Mouse (Mus musculus) heart, embryonic 16.5 days (tissue): ENCODE results near the gene Fes. TPM values are rescaled to one million over a fixed set of nuclear protein-coding genes. Genes with fewer than 3 reads are reported as not detected.

Source experiments
- ATAC-seq: fragments of 200-750 bp; cut with Nextera tagmentation; replicated peaks from 2 replicates; pipeline ENCODE4 v1.8.0; 2017; ENCODE audit warnings: moderate number of reproducible peaks; ENCODE audit not compliant: insufficient read depth, low FRiP score; ENCODE audit errors: extremely low read depth
- H3K27ac ChIP-seq: fragments of 300-500 bp; sonication (generic); 2 replicates; pipeline ENCODE4 v1.5.1; 2014; ENCODE audit warnings: mild to moderate bottlenecking, low read length, control low read depth, moderate library complexity
- H3K27me3 ChIP-seq: fragments of 300-500 bp; sonication (generic); 2 replicates; pipeline ENCODE4 v1.6.1; 2014; ENCODE audit warnings: low read length, mixed read lengths; ENCODE audit not compliant: control insufficient read depth, insufficient read depth
- H3K36me3 ChIP-seq: fragments of 300-500 bp; sonication (generic); 2 replicates; pipeline ENCODE4 v1.6.1; 2014; ENCODE audit not compliant: control insufficient read depth, insufficient read depth
- H3K4me1 ChIP-seq: fragments of 300-500 bp; sonication (generic); 2 replicates; pipeline ENCODE4 v1.6.1; 2014; ENCODE audit warnings: low read length, mixed read lengths; ENCODE audit not compliant: control insufficient read depth, insufficient read depth
- H3K4me2 ChIP-seq: fragments of 300-500 bp; sonication (generic); 2 replicates; pipeline ENCODE4 v1.6.1; 2014; ENCODE audit warnings: low read depth, mild to moderate bottlenecking, control low read depth, low read length
- H3K4me3 ChIP-seq: fragments of 300-500 bp; sonication (generic); 2 replicates; pipeline ENCODE4 v1.5.1; 2014; ENCODE audit warnings: mild to moderate bottlenecking, control low read depth, low read length
- H3K9ac ChIP-seq: fragments of 300-500 bp; sonication (generic); 2 replicates; pipeline ENCODE4 v1.6.1; 2014; ENCODE audit warnings: low read length, control low read depth
- H3K9me3 ChIP-seq: fragments of 300-500 bp; sonication (generic); replicated peaks from 2 replicates; pipeline ENCODE4 v1.6.1; 2016; ENCODE audit warnings: low read length; ENCODE audit not compliant: control insufficient read depth
- WGBS: fragments of 180-500 bp; shearing (Covaris S2); extraction: QIAGEN DNeasy Blood & Tissue Kit; methylation state at CpG from one replicate; pipeline ENCODE4 v1.1.7; 2014; 5-methylcytosine and 5-hydroxymethylcytosine counted together
- polyA plus RNA-seq: library from polyadenylated mRNA; unstranded; fragments of >200 nt; fragmentation: Nextera tagmentation; extraction: Ambion mirVana; gene quantifications from 2 replicates; pipeline ENCODE4 v1.2.1, GENCODE M21; 2015

Fes gene
- polyA plus RNA-seq, 1 experiment from 2014 or later: 14.1 TPM

DNA sequence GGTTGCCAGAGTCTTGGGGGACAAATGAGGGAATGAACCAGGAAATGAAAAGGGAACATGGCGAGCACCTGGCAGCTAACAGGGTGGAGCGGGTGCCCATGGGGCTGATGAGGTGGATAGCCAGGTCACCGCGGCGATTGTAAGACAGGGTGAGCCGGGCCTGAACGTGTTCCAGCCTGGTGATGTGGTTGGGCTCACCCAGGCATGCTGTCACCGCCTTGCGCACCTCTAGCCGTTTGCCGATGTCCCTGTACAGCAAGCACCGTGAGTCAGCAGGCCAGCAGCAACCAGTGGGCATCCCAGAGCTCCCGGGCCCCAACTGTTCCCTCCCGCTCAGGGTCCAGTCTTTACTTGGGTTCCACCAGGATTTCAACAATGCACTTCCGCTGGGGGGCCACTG, 4.4 kb upstream of the Fes start:
- Histone ChIP-seq H3K9me3 (no peaks in the 10 kb centered on the region), H3K4me3 (no peak overlapping the region), H3K27me3 (no peaks in the 10 kb centered on the region), H3K4me2 (no peak overlapping the region), H3K36me3 (peaks cover 61% of the 10 kb centered on the region), H3K9ac (no peak overlapping the region), H3K4me1 (peaks cover 3% of the 10 kb centered on the region; the same call in 1 of the 2 replicates), H3K27ac (no peak overlapping the region)
- ATAC-seq: no peak
- WGBS: 87% methylated on average over 15 of the region's 15 CpGs

- peak overlapping the region; percentile 84 for H3K27ac ChIP-seq
- 34% methylated on average over 17 of the region's 17 CpGs for WGBS
- H3K27me3 ChIP-seq: no peaks in the 10 kb centered on the region
- peak overlapping the region; percentile 64 for H3K4me2 ChIP-seq
- ATAC-seq: no peak
- H3K36me3 ChIP-seq: peaks cover 20% of the 10 kb centered on the region
- no peaks in the 10 kb centered on the region for H3K9me3 ChIP-seq
- peak overlapping the region; percentile 75 for H3K9ac ChIP-seq
- peaks cover 5% of the 10 kb centered on the region; the same call in 1 of the 2 replicates for H3K4me1 ChIP-seq
- H3K4me3 ChIP-seq: peak overlapping the region; percentile 53
Observed at GRCm38 (mm10) chr7:80387033-80387632, 613 bp downstream of the Fes start.

DNA sequence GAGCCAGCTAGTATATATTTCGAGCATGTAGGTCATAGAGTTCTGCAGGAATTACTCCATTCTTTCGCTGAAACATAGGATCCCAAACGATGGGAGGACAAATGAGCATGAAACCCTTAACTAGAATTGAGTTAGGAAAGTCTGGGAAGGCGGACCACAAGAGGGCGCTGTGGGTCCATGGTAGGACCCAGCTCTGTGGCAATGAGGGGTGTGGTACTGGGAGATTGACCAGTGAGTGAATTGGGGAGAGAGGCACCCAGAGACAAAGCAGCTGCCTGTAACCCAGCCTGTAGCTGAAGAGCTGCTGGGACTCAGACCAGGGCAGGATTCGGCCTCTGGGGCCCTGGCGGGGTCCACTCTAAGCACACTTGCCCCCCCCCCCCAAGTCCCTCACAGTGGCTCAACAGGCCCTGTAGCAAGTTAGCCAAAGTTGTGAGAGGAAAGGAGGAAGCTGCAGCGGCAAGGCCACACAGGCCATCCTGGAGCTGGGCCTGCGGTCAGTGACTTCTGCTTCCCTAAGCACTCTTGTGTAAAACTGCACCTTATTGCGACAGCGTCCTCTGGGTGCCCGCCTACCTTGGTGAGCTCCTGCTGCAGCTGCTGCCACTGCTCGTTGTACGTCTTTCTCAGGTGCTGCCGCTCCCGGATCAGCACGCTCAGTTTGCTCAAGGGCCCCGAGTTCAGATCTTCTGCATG, 1.4 kb downstream of the Fes start:
- peak overlapping the region; percentile 75 for H3K9ac ChIP-seq
- H3K27me3 ChIP-seq: no peaks in the 10 kb centered on the region
- peaks cover 12% of the 10 kb centered on the region for H3K36me3 ChIP-seq
- peak; percentile 54; the same call in 1 of the 2 replicates for ATAC-seq
- 34% methylated on average over 18 of the region's 18 CpGs for WGBS
- no peaks in the 10 kb centered on the region for H3K9me3 ChIP-seq
- H3K27ac ChIP-seq: peak overlapping the region; percentile 84
- H3K4me2 ChIP-seq: peak overlapping the region; percentile 64
- H3K4me3 ChIP-seq: peak overlapping the region; percentile 53
- H3K4me1 ChIP-seq: peaks cover 5% of the 10 kb centered on the region; the same call in 1 of the 2 replicates

DNA sequence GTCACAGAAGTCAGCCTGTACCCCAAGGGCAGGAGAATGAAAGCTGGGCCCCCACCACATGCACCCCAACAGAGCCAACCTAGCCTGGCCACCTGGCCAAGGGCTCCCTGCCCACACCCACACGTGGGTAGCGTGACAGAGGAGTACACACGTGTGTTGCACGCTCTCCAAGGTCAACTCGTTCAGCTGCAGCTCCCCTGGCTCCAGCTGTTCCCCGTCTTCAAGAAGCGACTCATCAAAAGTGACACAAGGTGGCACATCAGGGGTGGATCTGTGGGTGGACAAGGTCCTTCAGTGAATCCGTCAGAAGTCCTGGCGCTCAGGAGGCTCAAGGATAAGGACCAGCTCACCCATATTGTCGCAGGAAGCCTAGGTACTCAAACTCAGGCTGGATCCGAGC, 4.8 kb downstream of the Fes start:
- WGBS: 74% methylated on average over 11 of the region's 11 CpGs
- H3K4me2 ChIP-seq: no peak overlapping the region
- peaks cover 5% of the 10 kb centered on the region; the same call in 1 of the 2 replicates for H3K4me1 ChIP-seq
- no peak overlapping the region for H3K9ac ChIP-seq
- H3K9me3 ChIP-seq: no peaks in the 10 kb centered on the region
- no peak for ATAC-seq
- H3K27me3 ChIP-seq: no peaks in the 10 kb centered on the region
- H3K4me3 ChIP-seq: no peak overlapping the region
- peaks cover 2% of the 10 kb centered on the region; the same call in 1 of the 2 replicates for H3K36me3 ChIP-seq
- H3K27ac ChIP-seq: no peak overlapping the region

GRCm38 (mm10) chr7:80379531-80379930, 8.2 kb downstream of the Fes start:
- Histone ChIP-seq H3K4me3 (no peak overlapping the region), H3K27me3 (no peaks in the 10 kb centered on the region), H3K4me1 (peaks cover 4% of the 10 kb centered on the region; the same call in 1 of the 2 replicates), H3K9ac (no peak overlapping the region), H3K36me3 (peaks cover 2% of the 10 kb centered on the region; the same call in 1 of the 2 replicates), H3K27ac (no peak overlapping the region), H3K9me3 (no peaks in the 10 kb centered on the region), H3K4me2 (no peak overlapping the region)
- WGBS: 66% methylated on average over 13 of the region's 13 CpGs
- ATAC-seq: no peak

- Histone ChIP-seq H3K9ac (no peak overlapping the region), H3K4me1 (peaks cover 4% of the 10 kb centered on the region; the same call in 1 of the 2 replicates), H3K4me2 (no peak overlapping the region)
Observed at GRCm38 (mm10) chr7:80377471-80377870, 10.3 kb downstream of the Fes start.

DNA sequence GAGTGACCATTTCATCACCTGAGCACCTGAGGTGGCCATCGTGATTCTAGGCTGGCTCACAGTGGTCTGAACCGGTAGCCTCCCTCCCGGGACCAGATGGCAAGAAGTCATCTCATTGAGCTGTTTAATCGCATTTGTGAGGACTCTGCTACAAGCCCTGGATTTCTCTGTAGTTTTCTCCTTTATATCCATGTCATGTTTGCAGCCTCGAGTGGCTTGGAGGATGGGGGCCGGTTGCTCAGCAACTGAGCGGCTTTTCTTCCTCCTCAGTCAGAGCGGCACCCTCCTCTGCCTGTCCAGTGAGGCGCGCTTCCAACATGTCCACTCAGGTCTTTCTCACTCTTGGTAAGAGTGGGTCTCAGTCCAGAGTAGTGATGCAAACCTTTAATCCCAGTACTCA, 11.6 kb downstream of the Fes start:
- no peaks in the 10 kb centered on the region for H3K27me3 ChIP-seq
- H3K4me1 ChIP-seq: peaks cover 6% of the 10 kb centered on the region; the same call in 1 of the 2 replicates
- H3K9me3 ChIP-seq: no peaks in the 10 kb centered on the region
- no peak overlapping the region for H3K27ac ChIP-seq
- H3K4me2 ChIP-seq: no peak overlapping the region
- no peaks in the 10 kb centered on the region for H3K36me3 ChIP-seq
- H3K4me3 ChIP-seq: no peak overlapping the region
- H3K9ac ChIP-seq: no peak overlapping the region
- 77% methylated on average over 10 of the region's 10 CpGs for WGBS
- ATAC-seq: no peak

More at GRCm38 (mm10) chr7:80377471-80377870, 10.3 kb downstream of the Fes start:
- Histone ChIP-seq H3K36me3 (peaks cover under 1% of the 10 kb centered on the region; the same call in 1 of the 2 replicates), H3K27ac (no peak overlapping the region), H3K27me3 (no peaks in the 10 kb centered on the region), H3K9me3 (no peaks in the 10 kb centered on the region), H3K4me3 (no peak overlapping the region)
- 27% methylated on average over 6 of the region's 6 CpGs for WGBS
- no peak for ATAC-seq

DNA sequence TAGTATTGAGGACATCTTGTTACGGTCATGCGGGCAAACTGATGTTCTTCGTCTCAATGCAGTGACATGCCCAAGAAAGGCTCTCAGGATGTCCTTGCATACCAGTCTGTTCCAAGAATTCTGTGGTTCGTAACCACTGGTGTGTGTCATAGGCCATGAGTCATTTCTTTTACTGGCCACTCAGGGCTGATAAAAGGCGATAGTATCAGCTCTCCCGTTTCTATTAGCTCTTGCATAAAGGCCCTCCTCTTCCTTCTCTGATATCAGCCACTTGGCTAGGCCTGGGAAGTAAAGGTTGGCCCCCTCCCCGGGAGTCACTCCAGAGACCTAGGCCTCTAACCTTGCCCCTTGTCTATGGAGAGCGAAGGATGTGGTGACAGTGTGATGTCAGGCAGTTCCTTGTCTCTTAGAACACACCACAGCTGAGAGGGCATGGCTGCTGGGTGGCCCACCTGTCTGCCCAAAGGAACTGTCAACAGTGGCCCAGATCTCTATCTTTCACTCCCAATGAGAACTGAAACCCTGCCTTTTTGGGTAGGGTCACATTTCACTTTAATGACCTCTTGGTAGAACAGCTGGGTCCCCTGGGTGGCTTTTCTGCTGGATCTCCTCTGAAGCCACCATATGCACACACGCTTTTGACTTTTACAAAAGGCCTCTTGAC, 12.2 kb downstream of the Fes start:
- Histone ChIP-seq H3K36me3 (no peaks in the 10 kb centered on the region), H3K4me3 (no peak overlapping the region), H3K4me2 (no peak overlapping the region), H3K9me3 (no peaks in the 10 kb centered on the region), H3K9ac (no peak overlapping the region), H3K27ac (0 out of 2 replicates have a peak overlapping the region, but pooled peaks have one; percentile 20), H3K27me3 (no peaks in the 10 kb centered on the region), H3K4me1 (peaks cover 6% of the 10 kb centered on the region; the same call in 1 of the 2 replicates)
- ATAC-seq: no peak
- WGBS: 50% methylated on average over 9 of the region's 9 CpGs

DNA sequence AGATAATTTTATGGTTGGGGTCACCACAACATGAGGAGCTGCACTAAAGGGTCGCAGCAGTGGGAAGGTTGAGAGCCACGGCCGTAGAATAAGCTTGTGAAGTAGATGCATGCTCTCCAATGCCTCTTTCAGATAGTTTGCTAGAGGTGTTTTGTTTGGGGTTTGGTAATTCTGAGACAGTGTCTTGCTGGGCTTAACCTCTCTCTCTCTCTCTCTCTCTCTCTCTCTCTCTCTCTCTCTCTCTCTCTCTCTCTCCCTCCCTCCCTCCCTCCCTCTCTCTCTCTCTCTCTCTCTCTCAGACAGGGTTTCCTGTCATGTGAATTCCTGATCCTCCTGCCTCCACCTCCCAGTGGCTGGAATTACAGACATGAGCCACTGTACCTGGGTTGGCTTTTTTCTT, 13.0 kb downstream of the Fes start:
- Histone ChIP-seq H3K9ac (no peak overlapping the region), H3K27ac (no peak overlapping the region), H3K36me3 (no peaks in the 10 kb centered on the region), H3K4me2 (no peak overlapping the region), H3K4me3 (no peak overlapping the region), H3K27me3 (no peaks in the 10 kb centered on the region), H3K9me3 (no peaks in the 10 kb centered on the region), H3K4me1 (peaks cover 13% of the 10 kb centered on the region)
- 82% methylated on average over 3 of the region's 3 CpGs for WGBS
- ATAC-seq: no peak
